Comparison of ENCODE assay signal across 18 mouse cellular contexts in genomic region chr5:150814111-150814990, GRCm38 (mm10).
A peak's percentile ranks its signal among the peaks of the same experiment; 100 is the strongest.
DNase-seq lines count a peak whose midpoint lies in the region; ATAC-seq and TF ChIP-seq lines count a peak whose summit lies in the region.
"Had no signal": no experiment of that assay in that cellular context is flagged by ENCODE, and none has a peak within 500 bp of the region (broad histone marks: within the 10 kb centered on the region; RNA-seq: fewer than 3 reads in every experiment).

No protein-coding gene starts in this region.

- H3K27ac ChIP-seq in heart, embryonic 12.5 days (ENCODE audit: poor library complexity, severe bottlenecking) = no peak overlapping the region
- H3K27ac ChIP-seq in hindbrain, postnatal 0 days = peak overlapping the region; percentile 22; the same call in 1 of the 2 replicates
- no peak overlapping the region for H3K27ac ChIP-seq in midbrain, embryonic 15.5 days
- H3K27ac ChIP-seq: embryonic facial prominence, embryonic 15.5 days; heart, embryonic 15.5 days; limb, embryonic 15.5 days had no signal

- H3K27me3 ChIP-seq in heart, embryonic 12.5 days (replicated peaks) = no peaks in the 10 kb centered on the region
- no peaks in the 10 kb centered on the region for H3K27me3 ChIP-seq in hindbrain, postnatal 0 days (ENCODE audit: insufficient read depth, low read length)
- H3K27me3 ChIP-seq in midbrain, embryonic 15.5 days (replicated peaks) = no peaks in the 10 kb centered on the region
- H3K27me3 ChIP-seq: embryonic facial prominence, embryonic 15.5 days; heart, embryonic 15.5 days; limb, embryonic 15.5 days had no signal

- no peaks in the 10 kb centered on the region for H3K4me1 ChIP-seq in heart, embryonic 12.5 days (replicated peaks)
- no peaks in the 10 kb centered on the region for H3K4me1 ChIP-seq in hindbrain, postnatal 0 days (ENCODE audit: insufficient read depth, low read length)
- H3K4me1 ChIP-seq in midbrain, embryonic 15.5 days = no peaks in the 10 kb centered on the region
- H3K4me1 ChIP-seq: embryonic facial prominence, embryonic 15.5 days; heart, embryonic 15.5 days; limb, embryonic 15.5 days had no signal

- H3K9ac ChIP-seq in heart, embryonic 12.5 days = no peak overlapping the region
- no peak overlapping the region for H3K9ac ChIP-seq in hindbrain, postnatal 0 days (replicated peaks; ENCODE audit: low read length)
- no peak overlapping the region for H3K9ac ChIP-seq in midbrain, embryonic 15.5 days
- H3K9ac ChIP-seq: embryonic facial prominence, embryonic 15.5 days; heart, embryonic 15.5 days; limb, embryonic 15.5 days had no signal

- no peak overlapping the region for H3K4me2 ChIP-seq in heart, embryonic 12.5 days
- H3K4me2 ChIP-seq in hindbrain, postnatal 0 days (ENCODE audit: low read depth, low read length) = no peak overlapping the region
- H3K4me2 ChIP-seq in midbrain, embryonic 15.5 days = no peak overlapping the region
- H3K4me2 ChIP-seq: embryonic facial prominence, embryonic 15.5 days; heart, embryonic 15.5 days; limb, embryonic 15.5 days had no signal

- H3K9me3 ChIP-seq in heart, embryonic 12.5 days (replicated peaks) = no peaks in the 10 kb centered on the region
- H3K9me3 ChIP-seq in hindbrain, postnatal 0 days (ENCODE audit: low read length) = no peaks in the 10 kb centered on the region
- H3K9me3 ChIP-seq in midbrain, embryonic 15.5 days = no peaks in the 10 kb centered on the region
- H3K9me3 ChIP-seq: embryonic facial prominence, embryonic 15.5 days; heart, embryonic 15.5 days; limb, embryonic 15.5 days had no signal

- H3K36me3 ChIP-seq in heart, embryonic 12.5 days = peaks cover 7% of the 10 kb centered on the region; the same call in 1 of the 2 replicates
- no peaks in the 10 kb centered on the region for H3K36me3 ChIP-seq in hindbrain, postnatal 0 days (ENCODE audit: insufficient read depth, low read length)
- no peaks in the 10 kb centered on the region for H3K36me3 ChIP-seq in midbrain, embryonic 15.5 days (replicated peaks)
- H3K36me3 ChIP-seq: heart, embryonic 15.5 days; limb, embryonic 15.5 days had no signal

- DNase-seq in heart, adult 11 months = peak; percentile 74
- peak; percentile 15 for DNase-seq in embryo, embryonic 10 days (ENCODE audit: low spot score)
- peak; percentile 15 for DNase-seq in hindbrain, postnatal 0 days (ENCODE audit: low spot score)
- DNase-seq in ovary, adult 18-20 months (ENCODE audit: low spot score) = no peak
- no peak for DNase-seq in urinary bladder, postnatal 36 days (ENCODE audit: low spot score in 2 of 2)
- no peak for DNase-seq in lung, adult 18-20 months
- DNase-seq: adrenal gland, adult 8-10 months; cerebellum, adult 18-20 months; kidney, adult 11 months; kidney, postnatal 14 days; right cerebral cortex, adult 18-20 months; spleen, adult 18-20 months; thymus, adult 18-20 months had no signal

- TF ChIP-seq CTCF in hindbrain, postnatal 0 days (IDR thresholded peaks at IDR 0.05; ENCODE audit: low read depth) = no peak

- ATAC-seq in heart, embryonic 12.5 days (ENCODE audit: insufficient number of reproducible peaks, low FRiP score) = no peak
- ATAC-seq in hindbrain, postnatal 0 days = no peak; the same call in 1 of the 2 replicates
- ATAC-seq in midbrain, embryonic 15.5 days (replicated peaks) = 0 out of 2 replicates have a peak, but pooled peaks have one; percentile 33

- no peak overlapping the region for H3K4me3 ChIP-seq in heart, embryonic 12.5 days
- H3K4me3 ChIP-seq in hindbrain, postnatal 0 days (ENCODE audit: low read length) = no peak overlapping the region
- no peak overlapping the region for H3K4me3 ChIP-seq in midbrain, embryonic 15.5 days
- H3K4me3 ChIP-seq: embryonic facial prominence, embryonic 15.5 days; heart, embryonic 15.5 days; limb, embryonic 15.5 days had no signal

- WGBS in heart, embryonic 12.5 days = 85% methylated on average over 13 of the region's 13 CpGs
- 50% methylated on average over 13 of the region's 13 CpGs for WGBS in hindbrain, postnatal 0 days
- WGBS in midbrain, embryonic 15.5 days = 57% methylated on average over 13 of the region's 13 CpGs

Comparison
In these comparisons a context has a peak if more than half of its experiments do, and no peak if none do; other contexts are left out.
1. DNase-seq: peak in heart, adult 11 months (single experiment), embryo, embryonic 10 days (single experiment) and hindbrain, postnatal 0 days (single experiment); none in ovary, adult 18-20 months (single experiment), urinary bladder, postnatal 36 days (0 of 2) and lung, adult 18-20 months (0 of 2).